Mouse (Mus musculus): ENCODE results near the gene Stom. TPM values are rescaled to one million over a fixed set of nuclear protein-coding genes. Genes with fewer than 3 reads are reported as not detected.

Gene Stom
- polyA plus RNA-seq, 1 experiment from 2014 or later = 19.6 TPM

GRCm38 (mm10) chr2:35322404-35323164 lies 14.2 kb downstream of the Stom start:
- no peaks in the 10 kb centered on the region for H3K27me3 ChIP-seq
- ChIA-PET POLR2A (no interaction called here), CTCF (no interaction called here)
- no peak for TF ChIP-seq CTCF (IDR thresholded peaks at IDR 0.05)
- in situ Hi-C loops (cut with MboI; ENCODE audit: low pct_unique_long_range_greater_than_20kb) = no loop called here
- DNase-seq (ENCODE audit: low read depth, low spot score) (peak; percentile 41), ATAC-seq (no peak)

DNA sequence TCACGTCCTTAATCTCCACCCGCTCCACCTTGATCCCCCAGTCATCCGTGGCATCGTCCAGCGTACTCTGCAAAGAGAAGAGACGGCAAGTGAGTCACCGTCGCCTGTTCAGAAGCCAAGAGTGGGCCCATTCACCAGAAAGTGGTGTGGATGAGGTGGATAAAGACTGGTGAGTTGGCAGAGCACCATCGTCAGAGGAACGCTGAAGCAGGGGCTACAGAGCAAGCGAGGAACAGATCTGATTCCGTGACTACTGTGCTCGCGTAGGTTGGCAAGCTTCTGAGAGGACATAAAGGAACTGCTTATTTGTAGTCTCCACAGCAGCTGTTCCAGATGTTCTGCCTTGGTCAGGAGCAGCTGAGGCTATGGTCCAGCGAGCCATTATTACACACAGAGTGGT lies 16.4 kb downstream of the Stom start:
- ChIA-PET CTCF (interaction anchor here (0.9 to 1.4 kb wide), 3 partner anchors 9 to 29 kb away, joined by 3 to 5 read pairs (median 3); no protein-coding TSS in a partner anchor), POLR2A (interaction anchor here (1.1 to 1.2 kb wide), 3 partner anchors 9 to 33 kb away, joined by 3 to 4 read pairs (median 3); partner anchors contain the start of gene Stom)
- ATAC-seq = peak; percentile 77
- no peaks in the 10 kb centered on the region for H3K27me3 ChIP-seq
- peak; percentile 71 for DNase-seq (ENCODE audit: low read depth, low spot score)
- in situ Hi-C loops (cut with MboI; ENCODE audit: low pct_unique_long_range_greater_than_20kb) = no loop called here
- no peak for TF ChIP-seq CTCF (IDR thresholded peaks at IDR 0.05)

- no peak for DNase-seq (ENCODE audit: low read depth, low spot score)
- no peaks in the 10 kb centered on the region for H3K27me3 ChIP-seq
- in situ Hi-C loops (cut with MboI; ENCODE audit: low pct_unique_long_range_greater_than_20kb) = no loop called here
- no peak for TF ChIP-seq CTCF (IDR thresholded peaks at IDR 0.05)
- POLR2A ChIA-PET = no interaction called here
- CTCF ChIA-PET = interaction anchor here (0.9 to 1.2 kb wide), 2 partner anchors 20 to 79 kb away, joined by 3 read pairs; partner anchors contain the start of gene 4930402F06Rik
- ATAC-seq = no peak
These were observed 18.4 kb downstream of the Stom start for GRCm38 (mm10) chr2:35318405-35318804.

- ChIA-PET POLR2A (no interaction called here), CTCF (interaction anchor here (1.6 kb wide), 1 partner anchor 30 kb away, joined by 3 read pairs; no protein-coding TSS in a partner anchor)
- in situ Hi-C loops (cut with MboI; ENCODE audit: low pct_unique_long_range_greater_than_20kb) = no loop called here
- TF ChIP-seq CTCF (IDR thresholded peaks at IDR 0.05) = no peak
- H3K27me3 ChIP-seq = no peaks in the 10 kb centered on the region
- no peak for ATAC-seq
- no peak for DNase-seq (ENCODE audit: low read depth, low spot score)
These were observed 19.2 kb downstream of the Stom start for GRCm38 (mm10) chr2:35317604-35318003.

GRCm38 (mm10) chr2:35314300-35314699 lies 22.5 kb downstream of the Stom start:
- ChIA-PET CTCF (interaction anchor here (0.7 to 2.4 kb wide), 3 partner anchors 8 to 16 kb away, joined by 3 to 6 read pairs (median 5); no protein-coding TSS in a partner anchor), POLR2A (no interaction called here)
- H3K27me3 ChIP-seq = no peaks in the 10 kb centered on the region
- in situ Hi-C loops (cut with MboI; ENCODE audit: low pct_unique_long_range_greater_than_20kb) = no loop called here
- no peak for TF ChIP-seq CTCF (IDR thresholded peaks at IDR 0.05)
- DNase-seq (ENCODE audit: low read depth, low spot score) (no peak), ATAC-seq (no peak)

DNA sequence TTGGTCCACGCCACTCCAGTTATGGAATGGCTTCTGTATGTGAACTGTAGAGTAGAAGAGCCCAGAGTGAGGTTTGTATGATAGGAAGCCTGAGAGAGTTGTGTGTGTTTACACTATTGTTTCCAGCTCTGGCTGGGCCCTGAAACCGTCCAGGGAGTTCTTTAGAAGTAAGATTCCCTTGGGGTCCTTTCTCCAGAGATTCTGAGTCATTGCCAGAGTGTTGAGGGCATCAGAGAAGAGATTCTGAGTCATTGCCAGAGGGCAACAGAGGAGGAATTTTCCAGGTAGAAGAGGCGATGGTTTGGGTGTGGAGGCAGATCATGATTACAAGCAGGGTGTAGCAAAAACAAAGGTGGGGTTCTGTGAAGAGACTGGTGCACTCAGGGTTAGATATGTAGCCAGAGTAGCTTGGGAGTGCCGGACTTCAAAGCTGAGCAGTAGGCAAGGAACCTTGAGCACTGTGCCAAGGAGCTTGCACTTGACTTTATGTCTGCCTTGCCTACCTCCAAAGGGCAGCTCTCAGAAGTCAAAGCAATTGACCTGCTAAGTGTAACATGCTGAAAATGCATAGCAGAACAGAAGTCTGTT lies 26.8 kb downstream of the Stom start:
- no peak for TF ChIP-seq CTCF (IDR thresholded peaks at IDR 0.05)
- ChIA-PET CTCF (interaction anchor here (1.7 to 2.6 kb wide), 3 partner anchors 9 to 39 kb away, joined by 6 to 8 read pairs (median 8); no protein-coding TSS in a partner anchor), POLR2A (no interaction called here)
- ATAC-seq (no peak), DNase-seq (ENCODE audit: low read depth, low spot score) (no peak)
- in situ Hi-C loops (cut with MboI; ENCODE audit: low pct_unique_long_range_greater_than_20kb) = no loop called here
- no peaks in the 10 kb centered on the region for H3K27me3 ChIP-seq

GRCm38 (mm10) chr2:35308166-35308565 lies 28.6 kb downstream of the Stom start:
- ChIA-PET CTCF (interaction anchor here (1.1 to 2.6 kb wide), 2 partner anchors 10 to 629 kb away, joined by 3 to 8 read pairs; no protein-coding TSS in a partner anchor), POLR2A (interaction anchor here (0.7 kb wide), 1 partner anchor 9 kb away, joined by 5 read pairs; no protein-coding TSS in a partner anchor)
- in situ Hi-C loops (cut with MboI; ENCODE audit: low pct_unique_long_range_greater_than_20kb) = no loop called here
- ATAC-seq = no peak
- H3K27me3 ChIP-seq = no peaks in the 10 kb centered on the region
- TF ChIP-seq CTCF (IDR thresholded peaks at IDR 0.05) = no peak
- DNase-seq (ENCODE audit: low read depth, low spot score) = no peak

DNA sequence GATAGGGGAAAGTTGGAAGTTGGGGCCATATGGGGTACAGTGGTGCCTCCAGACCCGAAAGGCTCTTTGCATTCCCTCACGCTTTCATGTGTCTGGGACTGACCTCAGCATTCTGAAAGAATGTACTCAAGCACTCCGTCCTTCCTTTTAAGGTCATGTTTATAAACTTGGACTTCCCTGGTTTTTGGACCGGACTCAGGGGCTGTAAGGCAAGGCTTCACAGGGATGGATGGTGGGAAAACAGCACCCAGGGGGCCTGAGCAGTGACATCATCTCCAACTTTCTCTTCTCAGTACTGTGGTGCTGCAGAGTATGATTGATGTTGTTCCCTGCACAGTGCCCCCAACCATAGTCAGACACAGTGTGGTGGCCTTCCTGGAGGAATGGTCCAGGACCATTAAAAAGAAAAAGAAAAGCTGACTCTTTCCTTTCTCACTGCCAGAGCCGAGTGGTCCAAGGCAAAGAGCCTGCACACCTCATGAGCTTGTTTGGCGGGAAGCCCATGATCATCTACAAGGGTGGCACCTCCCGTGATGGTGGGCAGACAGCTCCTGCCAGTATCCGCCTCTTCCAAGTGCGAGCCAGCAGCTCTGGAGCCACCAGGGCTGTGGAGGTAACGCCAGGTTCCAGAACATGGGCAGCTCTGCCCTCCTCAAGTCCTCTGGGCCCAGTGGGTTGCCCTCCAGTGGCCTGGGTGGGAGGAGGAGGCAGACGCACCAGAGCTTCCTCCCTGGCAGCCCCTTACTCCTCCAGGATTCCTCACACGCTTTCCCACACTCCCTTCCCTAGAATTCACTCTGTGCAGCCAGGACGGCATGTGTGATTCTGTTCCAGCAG lies 34.5 kb downstream of the Stom start:
- no peak for DNase-seq (ENCODE audit: low read depth, low spot score)
- TF ChIP-seq CTCF (IDR thresholded peaks at IDR 0.05) = no peak
- in situ Hi-C loops (cut with MboI; ENCODE audit: low pct_unique_long_range_greater_than_20kb) = no loop called here
- H3K27me3 ChIP-seq = no peaks in the 10 kb centered on the region
- CTCF ChIA-PET = interaction anchor here (0.7 kb wide), 1 partner anchor 9 kb away, joined by 3 read pairs; no protein-coding TSS in a partner anchor
- ATAC-seq = no peak
- POLR2A ChIA-PET = no interaction called here

- ChIA-PET CTCF (interaction anchor here (1.4 to 1.9 kb wide), 3 partner anchors 54 to 98 kb away, joined by 3 to 13 read pairs (median 7); partner anchors contain the start of gene 4930402F06Rik), POLR2A (interaction anchor here (0.6 kb wide), 1 partner anchor 9 kb away, joined by 5 read pairs; no protein-coding TSS in a partner anchor)
- ATAC-seq = no peak
- in situ Hi-C loops (cut with MboI; ENCODE audit: low pct_unique_long_range_greater_than_20kb) = loop anchor here (5.0 to 10.0 kb wide), 3 partner anchors 48 to 215 kb away; no protein-coding TSS in a partner anchor
- no peak for DNase-seq (ENCODE audit: low read depth, low spot score)
- TF ChIP-seq CTCF (IDR thresholded peaks at IDR 0.05) = no peak
- no peaks in the 10 kb centered on the region for H3K27me3 ChIP-seq
These were observed 37.3 kb downstream of the Stom start for GRCm38 (mm10) chr2:35299437-35299836.
